Mouse (Mus musculus) embryonic stem cell, embryonic (primary cell): Measurements from ENCODE around the gene 2010315B03Rik.

ENCODE experiments used
- CTCF ChIA-PET, 4 experiments: fragments of 300-600 bp in 2 of 4; fragments of 350-600 bp in 2 of 4; sonication (Branson Sonifier 250); formaldehyde crosslinking; loops; one replicate each; lab custom pipeline; 2022; ENCODE audit warnings: inconsistent platforms in 2 of 4; lab: Charles Lee
- POLR2A ChIA-PET, 4 experiments: fragments of 300-600 bp in 2 of 4; fragments of 350-600 bp in 2 of 4; sonication (Branson Sonifier 250); formaldehyde crosslinking; loops; one replicate each; lab custom pipeline; 2022; ENCODE audit warnings: antibody characterized with exemption in 4 of 4, inconsistent platforms in 1 of 4; lab: Charles Lee

Gene 2010315B03Rik

DNA sequence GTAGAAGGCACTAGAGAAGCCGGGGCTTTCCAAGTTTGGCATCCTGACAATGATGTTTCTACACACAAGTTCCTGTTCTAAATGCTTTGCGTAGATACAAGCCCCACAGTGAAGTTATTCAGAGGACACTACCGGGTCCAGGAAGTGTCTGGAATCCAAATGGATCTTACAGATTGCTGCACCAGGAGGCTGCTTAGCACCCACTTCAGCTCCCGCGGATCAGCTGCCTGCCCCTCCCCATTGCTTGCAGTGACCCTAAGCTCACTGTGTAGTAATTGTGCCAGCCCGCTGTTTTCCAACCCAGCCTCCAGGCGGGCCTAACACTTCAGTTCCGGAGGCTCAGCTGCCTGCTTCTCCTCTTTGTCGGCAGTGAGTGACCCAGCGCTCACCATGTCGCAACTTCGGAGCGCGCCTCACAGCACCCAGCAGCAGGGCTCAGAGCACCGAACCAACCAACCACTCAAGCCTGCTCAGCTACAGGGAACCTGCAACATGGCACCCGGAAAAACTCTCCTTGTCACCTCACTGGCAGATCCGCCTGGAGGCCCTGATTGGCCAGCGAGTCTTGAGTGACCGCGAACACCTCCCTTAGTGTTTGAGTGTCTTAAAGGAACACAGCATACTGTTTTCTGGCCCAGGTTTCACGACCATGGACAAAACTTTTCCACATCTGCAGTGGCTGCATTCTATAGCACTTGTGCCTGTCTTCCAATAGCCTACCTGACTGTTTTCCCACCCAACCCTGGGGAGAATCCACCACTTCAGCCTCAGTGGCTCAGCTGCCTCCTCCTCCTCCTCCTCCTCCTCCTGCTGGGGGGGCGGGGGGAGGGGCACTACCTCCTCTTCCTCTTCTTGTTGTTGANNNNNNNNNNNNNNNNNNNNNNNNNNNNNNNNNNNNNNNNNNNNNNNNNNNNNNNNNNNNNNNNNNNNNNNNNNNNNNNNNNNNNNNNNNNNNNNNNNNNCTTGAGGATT is at the start of gene 2010315B03Rik:
Gene 2010315B03Rik (minus strand): TSS at position 526 of the 972 bp plus-strand sequence.
- POLR2A ChIA-PET, result interaction anchor here in 3 of 4 experiments (0.6 to 2.2 kb wide), 24 partner anchors 30 to 383 kb away, joined by 3 to 18 read pairs (median 4); no protein-coding TSS in a partner anchor
- CTCF ChIA-PET, result interaction anchor here in 3 of 4 experiments (0.6 to 0.7 kb wide), 5 partner anchors 47 to 280 kb away, joined by 3 to 5 read pairs (median 3); no protein-coding TSS in a partner anchor

DNA sequence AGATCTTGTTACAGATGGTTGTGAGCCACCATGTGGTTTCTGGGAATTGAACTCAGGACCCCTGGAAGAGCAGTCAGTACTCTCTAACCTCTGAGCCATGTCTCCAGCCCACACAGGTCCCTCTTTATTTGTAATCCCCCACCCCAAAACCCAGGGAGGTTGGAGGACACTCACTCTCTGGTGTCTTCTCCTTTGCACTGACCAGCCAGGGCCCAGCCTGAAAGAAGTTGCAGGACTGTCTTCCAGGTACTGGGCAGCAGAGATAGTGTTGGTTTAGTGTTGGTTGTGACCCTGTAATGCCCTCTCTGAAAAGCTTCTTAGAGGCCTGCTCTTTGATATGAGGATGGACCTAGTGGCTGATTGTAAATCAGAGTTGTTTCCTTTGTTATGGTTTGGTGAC is 994 bp downstream of the 2010315B03Rik start:
- POLR2A ChIA-PET, result interaction anchor here in 3 of 4 experiments (0.8 to 2.2 kb wide), 10 partner anchors 29 to 165 kb away, joined by 3 to 16 read pairs (median 7); no protein-coding TSS in a partner anchor
- CTCF ChIA-PET, result no interaction called here

DNA sequence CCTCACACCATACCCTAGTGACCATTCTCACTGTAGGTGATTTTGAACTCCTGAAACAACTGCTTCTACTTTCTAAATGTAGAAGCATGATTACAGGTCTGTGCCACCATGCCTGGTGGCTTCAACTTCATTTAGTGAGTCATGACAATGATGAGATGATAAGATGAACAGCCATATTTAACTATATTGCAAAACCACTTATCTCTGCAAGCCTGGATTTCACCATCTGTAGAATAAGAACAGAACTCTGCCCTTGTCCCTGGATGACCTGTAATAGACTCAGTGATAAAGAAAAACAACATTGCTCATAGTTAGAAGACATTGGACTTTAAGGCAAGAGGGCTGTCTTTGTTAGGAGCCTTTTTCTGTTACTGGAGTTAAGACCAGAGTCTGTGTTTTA is 24.2 kb downstream of the 2010315B03Rik start:
- POLR2A ChIA-PET, result no interaction called here
- CTCF ChIA-PET, result interaction anchor here in 1 of 4 experiments (0.7 kb wide), 1 partner anchor 29 kb away, joined by 3 read pairs; no protein-coding TSS in a partner anchor

DNA sequence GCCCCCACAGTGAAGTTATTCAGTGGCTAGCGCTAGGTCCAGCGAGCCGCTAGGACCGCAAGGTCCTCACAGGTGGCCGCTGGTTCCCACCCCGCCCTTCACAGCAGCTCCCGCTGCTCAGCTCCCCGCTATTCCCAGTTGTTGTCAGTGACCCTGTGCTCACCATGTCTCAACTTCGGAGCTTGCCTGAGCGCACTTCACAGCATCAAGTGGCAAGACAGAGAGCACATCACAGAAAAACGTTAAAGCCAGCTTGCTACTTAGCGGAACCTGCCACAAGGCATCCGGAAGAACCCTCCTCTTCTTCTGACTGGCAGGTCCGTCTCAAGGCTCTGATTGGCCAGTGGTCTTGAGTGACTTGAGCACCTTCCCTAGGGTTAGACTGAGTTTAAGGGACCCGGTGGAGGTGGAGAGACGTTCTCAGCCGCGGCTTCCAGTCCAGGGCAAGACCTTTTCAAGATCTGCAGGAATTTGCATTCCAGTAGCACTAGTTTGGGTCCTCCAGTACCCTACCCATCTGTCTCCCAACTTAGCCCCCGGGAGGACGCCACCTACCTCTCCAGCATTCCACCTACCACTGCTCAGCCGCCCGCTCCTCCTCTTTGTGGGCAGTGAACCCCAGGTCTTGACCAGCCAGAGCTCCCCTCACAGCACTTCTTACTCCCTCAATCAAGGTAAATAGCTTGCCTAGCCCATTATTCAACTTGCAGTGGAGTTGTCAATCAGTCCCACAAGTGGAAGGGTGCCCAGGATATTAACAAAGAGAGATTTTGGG is 30.4 kb downstream of the 2010315B03Rik start:
- POLR2A ChIA-PET, result interaction anchor here in 3 of 4 experiments (0.6 to 3.9 kb wide), 24 partner anchors 8 to 565 kb away, joined by 3 to 26 read pairs (median 4); partner anchors contain the start of genes 2010315B03Rik (in 1 of the 3) and Lztfl1 (in 1 of the 3)
- CTCF ChIA-PET, result interaction anchor here in 3 of 4 experiments (0.6 to 2.0 kb wide), 3 partner anchors 31 to 163 kb away, joined by 3 to 5 read pairs (median 4); no protein-coding TSS in a partner anchor

DNA sequence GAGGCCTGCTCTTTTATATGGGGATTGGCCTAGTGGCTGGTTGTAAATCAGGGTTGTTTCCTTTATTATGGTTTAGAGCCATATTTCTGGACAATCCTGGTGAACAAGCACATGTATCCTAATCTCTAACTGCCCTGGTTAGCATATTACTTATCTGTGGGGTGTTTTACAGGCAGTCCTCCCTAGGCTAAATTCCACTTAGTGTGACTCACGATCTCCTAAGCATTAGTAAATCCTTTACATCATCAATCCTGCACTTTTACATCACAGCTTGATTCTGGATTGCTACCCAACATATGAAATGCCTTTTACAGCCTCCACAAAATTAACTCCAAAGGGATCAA is 31.1 kb downstream of the 2010315B03Rik start:
- CTCF ChIA-PET, result interaction anchor here in 2 of 4 experiments (0.6 to 2.0 kb wide), 2 partner anchors 30 to 163 kb away, joined by 4 to 5 read pairs; no protein-coding TSS in a partner anchor
- POLR2A ChIA-PET, result interaction anchor here in 3 of 4 experiments (0.6 to 3.9 kb wide), 19 partner anchors 8 to 564 kb away, joined by 3 to 26 read pairs (median 7); partner anchors contain the start of genes Fyco1 (in 1 of the 3) and Lztfl1 (in 1 of the 3)

DNA sequence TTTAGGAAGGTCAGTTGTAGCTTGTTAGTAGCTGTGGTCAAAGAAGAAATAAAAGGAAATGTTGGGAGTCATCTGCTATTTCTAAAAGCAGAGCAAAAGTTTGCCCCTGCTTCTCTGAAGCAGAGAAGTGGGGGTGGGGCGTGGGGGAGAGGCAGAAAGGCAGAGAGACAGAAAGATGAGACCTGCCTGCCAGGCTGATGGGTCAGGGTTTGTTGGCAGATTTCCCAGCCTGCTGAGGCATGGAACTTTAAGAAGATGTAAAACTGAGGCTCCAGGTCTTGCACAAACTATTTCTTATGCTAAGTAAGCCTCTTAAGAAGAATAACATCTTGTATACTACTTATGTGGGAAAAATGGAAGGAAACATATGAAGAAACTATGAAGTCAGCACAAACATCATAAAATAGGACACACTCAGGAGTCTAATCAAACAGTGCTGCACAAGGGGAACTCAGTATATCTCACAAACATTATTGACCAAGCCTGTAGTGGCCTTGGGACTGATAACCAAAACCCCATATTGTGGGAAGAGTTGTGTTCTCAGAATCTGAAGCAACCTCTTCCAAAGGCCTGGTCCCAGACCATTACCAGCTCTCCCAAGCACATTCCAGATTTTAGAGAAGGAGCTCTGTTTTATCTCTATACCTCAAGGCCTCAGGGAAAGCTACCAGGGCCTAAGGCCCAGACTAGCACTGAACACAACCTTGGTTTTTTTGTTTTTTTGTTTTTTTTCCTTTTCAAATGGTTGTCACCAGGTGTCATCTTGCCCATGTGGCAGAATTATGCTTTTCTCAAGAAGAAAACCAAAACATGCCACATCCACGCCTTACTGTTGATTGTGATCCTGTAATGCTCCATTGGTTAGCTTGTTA is 31.7 kb downstream of the 2010315B03Rik start:
- ChIA-PET CTCF (interaction anchor here in 2 of 4 experiments (0.6 kb wide), 2 partner anchors 506 to 854 kb away, joined by 3 to 5 read pairs; no protein-coding TSS in a partner anchor), POLR2A (interaction anchor here in 2 of 4 experiments (0.7 to 3.9 kb wide), 10 partner anchors 7 to 429 kb away, joined by 3 to 26 read pairs (median 8); partner anchors contain the start of gene Fyco1 (in 1 of the 2))

DNA sequence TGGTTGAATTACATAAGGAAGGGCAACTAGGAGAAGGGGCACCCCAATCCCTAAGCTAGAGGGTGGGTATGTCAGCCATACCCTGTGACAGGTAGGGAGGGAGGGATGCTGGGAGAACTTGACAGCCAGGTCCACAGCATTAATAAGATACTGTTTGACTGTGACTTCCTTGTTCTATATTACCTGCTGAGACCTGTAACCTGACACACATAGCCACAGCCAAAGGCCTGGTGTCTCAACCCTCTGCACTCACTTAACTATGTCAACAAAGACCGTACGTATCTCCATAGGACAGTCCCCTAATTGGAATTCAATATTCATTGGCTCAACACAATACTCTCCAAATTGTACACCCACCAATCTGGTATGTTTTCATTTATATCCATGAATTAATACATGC is 33.2 kb downstream of the 2010315B03Rik start:
- ChIA-PET CTCF (no interaction called here), POLR2A (interaction anchor here in 2 of 4 experiments (1.8 to 3.9 kb wide), 2 partner anchors 160 to 197 kb away, joined by 6 to 26 read pairs; no protein-coding TSS in a partner anchor)

DNA sequence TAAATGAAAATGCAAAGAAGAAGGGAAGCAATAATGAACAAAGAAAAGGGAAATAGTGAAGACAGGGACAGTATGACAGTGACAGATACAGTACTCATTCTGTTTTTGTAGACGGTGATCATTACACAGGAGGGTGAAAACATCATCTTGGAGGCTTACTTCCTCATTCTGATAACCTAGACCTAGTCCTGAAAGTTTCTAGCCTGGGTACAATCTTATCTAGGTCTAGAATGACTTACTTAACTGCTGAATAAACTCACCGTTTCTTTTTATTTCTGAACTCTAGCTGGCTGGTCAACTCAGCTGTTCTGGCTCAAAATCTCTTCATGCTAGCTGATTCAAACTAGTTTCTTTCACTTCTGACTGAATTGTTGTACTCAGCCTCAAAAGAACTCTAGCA is 37.4 kb downstream of the 2010315B03Rik start:
- CTCF ChIA-PET, result interaction anchor here in 1 of 4 experiments (0.6 kb wide), 1 partner anchor 331 kb away, joined by 3 read pairs; no protein-coding TSS in a partner anchor

DNA sequence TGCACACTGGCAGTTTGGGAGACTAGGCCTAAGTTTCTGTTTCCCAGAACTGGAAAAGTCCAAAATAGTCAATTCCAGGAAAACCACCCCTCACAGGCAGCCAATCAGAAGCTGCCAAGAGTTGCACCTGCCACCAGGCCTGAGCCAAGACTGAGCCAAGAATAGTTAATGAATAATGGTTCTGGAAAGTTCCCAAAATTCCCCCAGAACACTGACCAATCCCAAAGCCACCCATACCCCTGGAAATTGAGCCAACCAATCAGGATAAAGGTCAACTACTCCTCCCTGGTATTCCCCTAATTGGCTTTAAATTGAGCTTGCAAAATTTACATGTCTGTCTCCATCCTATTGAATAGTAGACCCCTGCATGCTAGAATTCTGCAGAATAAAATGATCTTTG is 39.3 kb downstream of the 2010315B03Rik start:
- POLR2A ChIA-PET, result interaction anchor here in 3 of 4 experiments (0.6 to 1.9 kb wide), 9 partner anchors 8 to 167 kb away, joined by 3 to 16 read pairs (median 4); no protein-coding TSS in a partner anchor
- CTCF ChIA-PET, result no interaction called here

More for the DNA sequence above, 37.4 kb downstream of the 2010315B03Rik start:
- POLR2A ChIA-PET, result interaction anchor here in 1 of 4 experiments (1.0 kb wide), 1 partner anchor 37 kb away, joined by 3 read pairs; the partner anchor contains the start of gene 2010315B03Rik

DNA sequence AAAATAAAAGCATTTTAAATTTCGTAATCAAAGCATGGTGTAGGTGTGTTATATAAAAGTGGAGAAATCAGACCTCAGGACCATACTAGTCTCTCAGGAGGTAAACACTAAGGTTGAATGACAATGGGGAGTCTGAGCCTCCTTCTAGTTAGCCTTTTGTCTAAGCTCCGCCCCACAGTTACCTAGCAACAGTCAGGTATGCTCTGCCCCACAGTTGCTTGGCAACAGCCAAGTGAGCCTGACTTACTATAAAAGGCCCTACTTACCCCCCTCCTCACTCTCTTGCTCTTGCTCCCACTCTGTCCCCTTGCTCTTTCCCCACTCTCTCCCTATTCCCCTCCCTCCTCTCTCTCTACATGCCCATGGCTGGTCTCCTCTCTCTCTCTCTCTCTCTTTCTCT is 44.6 kb downstream of the 2010315B03Rik start:
- ChIA-PET POLR2A (interaction anchor here in 3 of 4 experiments (0.6 to 2.1 kb wide), 13 partner anchors 9 to 343 kb away, joined by 3 to 10 read pairs (median 4); partner anchors contain the start of gene 2010315B03Rik (in 1 of the 3)), CTCF (interaction anchor here in 3 of 4 experiments (0.6 to 1.0 kb wide), 4 partner anchors 17 to 811 kb away, joined by 3 to 10 read pairs (median 4); no protein-coding TSS in a partner anchor)

DNA sequence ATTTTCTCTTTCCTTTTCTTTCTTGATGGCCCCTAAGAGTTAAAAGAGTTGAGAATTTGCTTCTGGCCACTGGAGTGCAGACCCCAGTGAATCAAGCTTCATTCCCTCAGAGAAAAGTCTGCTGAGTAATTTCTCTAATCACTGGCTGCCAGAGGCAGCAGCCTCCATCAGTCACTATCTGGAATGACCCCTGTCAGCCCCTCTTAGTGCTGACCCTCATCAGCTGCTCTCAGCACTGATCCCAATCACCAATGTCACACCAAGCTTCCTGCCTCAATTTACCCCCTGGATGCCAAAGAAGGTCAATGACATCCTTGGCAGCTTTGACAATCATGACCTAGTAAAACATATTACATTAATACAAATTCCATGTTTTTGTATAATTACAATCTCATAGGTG is 45.0 kb downstream of the 2010315B03Rik start:
- ChIA-PET CTCF (interaction anchor here in 3 of 4 experiments (0.6 to 1.0 kb wide), 4 partner anchors 16 to 811 kb away, joined by 3 to 10 read pairs (median 4); no protein-coding TSS in a partner anchor), POLR2A (interaction anchor here in 3 of 4 experiments (0.7 to 2.1 kb wide), 11 partner anchors 14 to 343 kb away, joined by 3 to 10 read pairs (median 4); partner anchors contain the start of gene 2010315B03Rik (in 1 of the 3))

DNA sequence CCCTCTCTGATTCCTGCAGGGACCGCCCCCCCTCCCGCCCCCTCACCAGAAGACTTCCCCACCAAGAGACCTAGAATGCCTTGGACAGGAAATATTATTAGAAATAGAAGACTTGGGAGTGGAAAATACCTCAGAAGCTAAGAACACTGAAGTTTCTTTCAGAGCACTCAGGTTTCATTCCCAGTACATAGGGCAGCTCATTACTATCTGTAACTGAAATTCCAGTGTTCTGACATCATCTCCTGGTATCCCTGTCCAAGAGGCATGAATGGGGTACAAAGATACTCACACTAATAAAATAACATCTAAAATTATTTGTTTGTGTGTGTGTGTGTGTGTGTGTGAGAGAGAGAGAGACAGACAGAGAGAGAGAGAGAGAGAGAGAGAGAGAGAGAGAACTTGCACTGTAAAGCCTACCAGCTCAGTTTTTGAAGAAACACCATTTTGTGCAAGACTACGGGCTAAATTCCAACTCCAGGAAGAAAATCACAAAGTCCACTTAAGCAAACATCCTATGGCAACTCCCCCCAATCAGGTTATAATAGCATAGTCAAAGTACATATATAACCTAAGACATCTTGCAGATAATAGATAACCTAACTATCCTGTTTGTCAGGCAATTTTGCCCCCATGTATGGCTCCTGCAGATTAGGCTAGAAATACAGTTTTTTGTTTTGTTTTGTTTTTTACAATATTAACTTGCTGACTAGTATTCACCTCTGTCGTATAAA is 49.3 kb downstream of the 2010315B03Rik start:
- ChIA-PET POLR2A (interaction anchor here in 2 of 4 experiments (0.6 to 0.7 kb wide), 2 partner anchors 49 to 119 kb away, joined by 6 read pairs; no protein-coding TSS in a partner anchor), CTCF (interaction anchor here in 1 of 4 experiments (0.6 kb wide), 1 partner anchor 49 kb away, joined by 3 read pairs; the partner anchor contains the start of gene 2010315B03Rik)

DNA sequence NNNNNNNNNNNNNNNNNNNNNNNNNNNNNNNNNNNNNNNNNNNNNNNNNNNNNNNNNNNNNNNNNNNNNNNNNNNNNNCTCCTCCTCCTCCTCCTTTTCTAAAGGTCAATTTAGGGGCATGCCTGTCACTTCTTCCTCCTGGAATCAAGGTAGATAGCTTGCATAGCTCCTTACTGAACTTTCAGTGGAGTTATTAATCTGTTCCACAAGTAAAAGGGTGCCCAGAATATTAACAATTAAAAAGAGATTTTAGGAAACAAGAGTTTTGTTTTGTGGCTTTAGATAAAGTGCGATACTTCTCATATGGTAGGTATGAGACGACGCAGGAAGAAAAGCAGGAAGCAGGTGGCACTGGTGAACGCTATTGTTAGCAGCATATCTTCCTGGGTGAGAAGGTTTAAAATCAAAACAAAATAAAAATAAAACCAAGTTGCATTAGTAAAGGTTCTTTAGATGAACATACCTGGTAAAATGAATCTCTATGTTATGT is 54.4 kb downstream of the 2010315B03Rik start:
- CTCF ChIA-PET, result no interaction called here
- POLR2A ChIA-PET, result interaction anchor here in 3 of 4 experiments (0.6 to 1.0 kb wide), 6 partner anchors 52 to 55 kb away, joined by 3 to 18 read pairs (median 4); partner anchors contain the start of gene 2010315B03Rik (in 3 of the 3)

DNA sequence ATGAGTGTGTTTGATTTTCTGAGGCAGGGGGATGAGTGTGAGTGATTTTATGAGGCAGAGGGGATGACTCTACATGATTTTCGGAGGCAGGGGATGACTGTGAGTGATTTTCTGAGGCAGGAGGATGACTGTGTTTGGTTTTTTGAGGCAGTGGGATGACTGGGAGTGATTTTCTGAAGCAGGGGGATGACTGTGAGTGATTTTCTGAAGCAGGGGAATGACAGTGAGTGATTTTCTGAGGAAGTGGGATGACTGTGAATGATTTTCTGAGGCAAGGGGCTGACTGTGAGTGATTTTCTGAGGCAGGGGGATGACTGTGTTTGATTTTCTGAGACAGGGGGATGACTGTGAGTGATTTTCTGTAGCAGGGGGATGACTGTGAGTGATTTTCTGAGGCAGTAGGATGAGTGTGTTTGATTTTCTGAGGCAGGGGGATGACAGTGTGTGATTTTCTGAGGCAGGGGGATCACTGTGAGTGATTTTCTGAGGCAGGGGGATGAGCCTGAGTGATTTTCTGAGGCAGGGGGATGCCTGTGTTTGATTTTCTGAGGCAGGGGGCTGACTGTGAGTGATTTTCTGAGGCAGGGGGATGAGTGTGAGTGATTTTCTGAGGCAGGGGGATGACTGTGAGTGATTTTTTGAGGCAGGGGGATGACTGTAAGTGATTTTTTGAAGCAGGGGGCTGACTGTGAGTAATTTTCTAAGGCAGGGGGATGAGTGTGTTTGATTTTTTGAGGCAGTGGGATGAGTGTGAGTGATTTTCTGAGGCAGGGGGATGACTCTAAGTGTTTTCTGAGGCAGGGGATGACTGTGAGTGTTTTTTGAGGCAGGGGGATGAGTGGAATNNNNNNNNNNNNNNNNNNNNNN is 55.1 kb downstream of the 2010315B03Rik start:
- ChIA-PET POLR2A (interaction anchor here in 3 of 4 experiments (0.6 to 1.0 kb wide), 7 partner anchors 26 to 56 kb away, joined by 3 to 18 read pairs (median 4); partner anchors contain the start of gene 2010315B03Rik (in 3 of the 3)), CTCF (no interaction called here)
